Mouse (Mus musculus) B cell, adult 2 months (primary cell): Measurements from ENCODE around the gene Gm27029.
"Not testable (repeated sequence)": the region's sequence is repeated elsewhere in the genome, so short reads cannot be mapped to it uniquely, and the experiment has no call there.

Experiments used
- DNase-seq, 2 experiments: peaks; one replicate each; pipeline ENCODE4 v3.0.0; 2022

Gene Gm27029

DNA sequence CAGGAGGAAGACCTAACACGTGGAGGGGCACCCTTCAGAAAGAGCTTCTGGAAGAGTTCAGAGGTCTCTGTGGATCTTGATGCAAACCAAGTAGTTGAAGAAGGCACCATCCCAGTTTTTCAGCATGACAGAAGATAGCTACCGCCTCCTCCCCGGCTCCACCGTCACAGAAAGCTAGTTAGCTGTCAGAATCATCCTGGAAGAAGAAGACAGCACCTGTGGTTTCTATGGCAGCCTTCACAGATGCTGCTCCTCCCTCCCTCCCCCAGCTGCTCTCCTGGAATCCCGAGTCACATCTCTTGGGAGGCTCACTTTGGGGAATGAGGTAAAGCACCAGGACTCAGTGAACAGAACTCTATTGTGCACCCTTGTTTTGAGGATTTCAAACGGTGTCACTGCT is 5.6 kb downstream of the Gm27029 start:
- no peak for DNase-seq

DNA sequence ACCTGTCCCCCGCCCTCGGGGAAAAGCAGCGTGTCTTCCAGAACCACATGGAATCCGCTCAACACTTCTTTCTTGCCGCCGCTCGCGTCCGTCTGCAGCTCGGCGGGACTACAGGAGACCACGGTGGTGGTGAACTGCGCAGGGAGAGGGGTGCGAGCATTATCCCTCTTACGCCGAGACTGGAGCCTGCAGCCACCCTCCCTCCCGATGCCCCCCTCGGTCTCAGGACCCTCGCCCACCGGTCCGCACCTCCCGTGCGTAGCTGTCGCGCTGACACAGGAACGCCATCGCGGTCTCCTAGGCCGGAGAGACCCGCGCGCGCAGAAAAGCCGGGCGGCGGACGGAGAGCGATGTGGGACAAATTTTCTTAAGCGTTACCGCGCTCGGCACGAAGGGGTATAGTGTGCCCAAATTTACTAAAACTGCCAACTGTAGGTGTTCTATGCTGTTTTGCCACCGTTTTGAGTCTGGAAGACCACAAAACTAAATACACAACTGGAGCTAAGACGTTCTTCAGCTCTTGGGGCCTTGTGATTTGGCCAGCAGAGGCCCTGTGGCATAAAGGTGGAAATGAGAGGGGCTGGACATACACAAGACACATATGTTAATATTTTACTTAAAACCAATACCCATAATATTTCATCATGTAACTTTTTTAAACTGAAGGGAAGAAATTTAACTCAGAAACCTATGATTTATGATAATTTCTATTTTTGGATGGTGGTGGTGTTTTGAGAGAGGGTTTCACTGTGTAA is 7.3 kb downstream of the Gm27029 start, which contains the start of gene Aarsd1:
Gene Aarsd1 (minus strand): TSS at position 515 of the 755 bp plus-strand sequence.
- peak; percentile 86 for DNase-seq

DNA sequence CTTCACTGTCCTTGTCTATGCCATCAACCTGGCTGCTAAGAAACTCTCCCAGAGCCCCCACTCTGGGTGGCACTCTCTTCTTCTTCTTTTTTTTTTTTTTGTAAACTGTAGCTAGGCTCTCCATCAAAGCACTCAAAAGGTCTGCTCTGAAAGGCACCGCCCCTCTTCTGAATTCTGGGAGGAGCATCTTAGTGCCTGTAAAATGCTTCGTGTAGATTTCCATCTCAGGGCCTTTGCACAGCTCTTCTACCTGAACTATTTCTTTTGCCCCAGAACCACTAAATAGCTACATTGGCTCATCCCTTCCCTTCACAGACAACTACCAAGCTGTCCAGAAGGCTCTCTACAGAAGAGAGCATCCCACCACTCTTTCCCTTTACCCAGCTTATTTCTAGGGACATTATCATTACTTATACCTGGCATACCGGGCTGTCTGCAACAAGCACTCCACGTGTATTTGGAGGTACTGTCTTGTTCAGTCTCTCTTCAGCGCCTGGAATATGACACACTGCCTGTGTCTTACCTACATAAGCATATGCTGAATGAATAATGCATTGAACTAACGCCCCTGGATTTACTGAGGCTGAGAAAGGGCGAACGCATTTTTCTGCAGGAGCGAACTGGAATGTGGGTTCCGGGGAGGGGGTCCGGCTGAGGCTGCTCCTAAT is 8.0 kb downstream of the Gm27029 start:
- DNase-seq: no peak

DNA sequence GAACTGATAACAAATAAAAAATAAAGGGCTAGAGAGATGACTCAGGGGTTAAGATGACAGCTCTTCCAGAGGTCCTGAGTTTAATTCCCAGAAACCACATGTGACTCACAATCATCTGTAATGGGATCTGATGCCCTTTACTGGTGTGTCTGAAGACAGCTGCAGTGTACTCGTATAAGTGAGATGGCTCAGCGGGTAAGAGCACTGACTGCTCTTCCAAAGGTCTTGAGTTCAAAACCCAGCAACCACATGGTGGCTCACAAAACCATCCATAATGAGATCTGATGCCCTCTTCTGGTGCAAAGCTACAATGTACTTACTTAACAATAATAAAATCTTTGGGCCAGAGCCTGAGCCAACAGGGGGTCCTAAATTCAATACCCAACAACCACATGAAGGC is 9.3 kb downstream of the Gm27029 start:
- DNase-seq: no peak

DNA sequence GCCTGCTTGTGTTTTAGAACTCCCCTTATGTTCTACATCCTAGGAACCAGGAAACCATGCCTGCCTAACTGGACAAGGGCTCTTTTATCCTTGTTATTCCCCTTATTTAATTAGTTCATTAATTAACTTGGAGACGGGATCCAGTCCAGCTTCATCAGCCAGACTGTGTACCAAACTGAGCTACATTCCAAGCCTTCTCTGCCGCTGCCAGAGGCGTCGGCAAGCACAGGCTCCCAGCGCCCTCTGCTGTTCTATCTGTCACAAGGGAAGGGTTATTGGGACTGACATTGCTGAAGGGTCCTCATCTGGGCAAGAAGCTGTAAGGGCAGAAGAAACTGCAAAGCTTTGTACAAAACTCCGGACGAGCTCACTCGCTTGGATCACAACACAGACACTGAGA is 29.5 kb downstream of the Gm27029 start:
- peak; percentile 50 for DNase-seq

DNA sequence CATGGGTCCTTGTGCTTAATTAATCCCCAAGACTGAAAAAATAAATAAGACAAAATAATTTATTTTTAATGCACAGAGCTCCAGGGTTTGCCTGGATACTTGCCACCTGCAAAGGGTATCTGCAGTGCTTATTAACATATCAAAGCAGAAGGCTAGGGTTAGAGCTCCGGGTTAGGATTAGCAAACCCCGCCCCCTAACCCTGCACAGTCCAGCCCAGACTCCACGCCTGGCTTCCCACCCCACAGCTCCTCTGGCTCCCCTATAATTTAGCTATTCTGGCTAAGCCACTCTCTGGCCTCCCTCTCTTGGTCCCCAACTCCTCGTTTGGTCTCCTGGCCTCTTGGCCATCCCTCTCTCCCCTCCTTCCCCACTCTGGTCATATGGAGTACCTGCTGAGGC is 42.8 kb downstream of the Gm27029 start:
- no peak for DNase-seq

DNA sequence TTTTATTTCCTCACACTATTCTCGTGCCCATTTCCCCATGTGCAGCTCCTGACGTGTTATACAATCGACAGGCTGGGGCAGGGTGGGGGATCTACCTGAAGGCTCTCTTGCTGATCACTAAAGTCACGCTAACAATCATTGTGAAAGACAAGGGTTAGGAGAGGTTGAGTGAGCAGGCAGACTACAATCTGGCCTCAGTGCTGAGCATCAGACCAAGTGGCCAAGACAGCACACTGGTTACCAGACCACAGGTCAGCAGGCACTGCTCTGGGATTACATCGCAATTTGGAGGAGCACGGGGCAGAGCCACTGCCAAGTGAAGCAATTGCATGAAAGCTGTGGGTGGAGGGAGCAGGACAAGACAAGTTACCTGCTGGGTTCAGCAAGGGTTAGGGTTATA is 45.7 kb downstream of the Gm27029 start:
- no peak for DNase-seq

DNA sequence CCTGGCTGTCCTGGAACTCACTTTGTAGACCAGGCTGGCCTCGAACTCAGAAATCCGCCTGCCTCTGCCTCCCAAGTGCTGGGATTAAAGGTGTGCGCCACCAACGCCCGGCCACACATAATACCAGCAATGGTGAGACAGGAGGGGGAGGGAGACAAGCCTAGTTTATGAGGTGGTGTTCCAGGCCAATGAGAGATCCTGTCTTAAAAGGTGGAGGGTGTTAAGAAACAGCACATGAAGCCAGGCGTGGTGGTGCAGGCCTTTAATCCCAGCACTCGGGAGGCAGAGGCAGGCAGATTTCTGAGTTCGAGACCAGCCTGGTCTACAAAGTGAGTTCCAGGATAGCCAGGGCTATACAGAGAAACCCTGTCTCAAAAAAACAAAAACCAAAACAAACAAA is 46.4 kb downstream of the Gm27029 start:
- not testable (repeated sequence) for DNase-seq

DNA sequence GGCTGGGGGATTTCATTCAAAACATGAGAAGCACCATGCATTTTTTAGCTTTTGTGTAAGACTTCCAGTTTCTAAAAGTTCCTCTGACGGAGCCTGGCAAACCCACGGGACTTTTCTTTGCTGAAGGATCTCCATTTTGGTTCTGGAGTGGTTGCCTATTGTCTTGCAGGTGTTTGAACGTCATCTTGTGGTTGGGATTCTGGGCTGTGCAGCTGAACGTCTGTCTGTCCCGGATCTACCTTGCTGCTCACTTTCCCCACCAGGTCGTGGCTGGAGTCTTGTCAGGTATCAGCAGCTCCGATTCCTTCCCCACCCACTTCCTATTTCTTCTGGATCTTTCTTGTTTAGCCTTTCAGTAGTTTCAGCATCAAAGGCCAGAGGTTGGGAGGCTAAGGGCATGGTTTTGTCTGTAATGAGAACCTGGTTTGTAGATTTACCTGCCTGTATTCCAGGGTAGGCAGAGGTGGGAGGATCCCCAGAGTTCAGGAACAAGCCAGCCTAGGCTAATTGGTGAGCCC is 50.1 kb downstream of the Gm27029 start:
- no peak for DNase-seq

DNA sequence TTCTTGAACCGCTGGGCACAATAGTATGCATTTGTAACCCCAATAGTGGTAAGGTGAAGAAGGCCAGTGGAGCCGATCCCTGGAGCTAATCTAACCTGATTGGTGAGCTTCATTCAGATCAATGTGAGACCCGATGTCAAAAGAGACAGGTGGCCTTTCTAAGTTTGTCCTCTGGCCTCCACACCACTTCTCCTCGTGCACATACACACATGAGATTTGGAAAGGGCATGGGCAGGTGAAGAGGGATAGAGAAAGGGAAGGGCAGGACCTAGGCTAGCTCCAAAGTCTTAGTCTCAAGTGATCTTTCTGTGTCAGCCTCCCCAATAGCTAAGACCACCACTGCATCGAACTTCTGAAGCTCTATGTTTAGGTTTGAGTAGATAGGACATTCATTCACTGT is 54.5 kb downstream of the Gm27029 start:
- DNase-seq: no peak

DNA sequence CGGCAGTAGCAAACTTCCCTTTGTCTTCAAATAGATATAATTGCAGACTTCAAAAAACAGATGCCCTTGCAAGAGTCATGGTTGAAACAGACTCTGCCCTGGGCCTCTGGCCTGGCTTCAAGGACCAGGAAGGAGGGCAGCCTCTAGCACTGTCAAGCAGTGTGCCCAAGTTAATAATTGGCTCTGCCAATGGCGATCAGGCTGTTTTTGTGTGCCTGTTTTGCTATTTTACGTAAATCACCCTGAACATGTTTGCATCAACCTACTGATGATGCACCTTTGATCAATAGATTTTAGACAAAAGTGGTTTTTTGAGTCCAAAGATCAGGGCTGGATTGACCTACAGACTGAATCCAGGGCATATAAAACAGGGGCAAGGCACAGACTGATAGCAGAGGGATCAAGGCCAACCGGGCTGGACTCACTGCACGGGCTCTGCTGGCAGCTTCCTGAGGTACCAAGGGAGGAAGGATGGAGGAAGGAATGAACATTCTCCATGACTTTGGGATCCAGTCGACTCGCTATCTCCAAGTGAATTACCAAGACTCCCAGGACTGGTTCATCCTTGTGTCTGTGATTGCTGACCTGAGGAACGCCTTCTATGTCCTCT is 57.2 kb downstream of the Gm27029 start, which contains the start of gene G6pc:
Gene G6pc (plus strand): TSS at position 236 of the 610 bp plus-strand sequence.
- no peak for DNase-seq

DNA sequence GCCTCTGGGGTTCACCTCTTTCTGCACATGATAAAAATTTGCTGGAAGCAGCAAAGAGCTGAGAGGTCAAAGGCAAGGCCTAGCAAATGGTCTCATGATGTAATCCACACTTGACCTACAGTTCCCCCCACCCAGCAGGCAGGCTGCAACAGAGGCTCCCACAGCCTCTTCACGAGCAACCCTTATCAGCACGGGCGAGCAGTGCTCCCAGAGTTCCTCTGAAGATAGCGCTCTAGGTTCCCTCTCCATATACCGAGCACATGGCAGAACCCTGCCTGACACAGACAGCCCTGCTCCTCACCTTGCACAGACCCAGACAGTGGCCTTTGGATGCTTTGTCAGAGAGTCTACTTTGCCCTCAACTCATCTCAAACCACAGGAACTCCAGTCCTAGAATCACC is 60.1 kb downstream of the Gm27029 start:
- DNase-seq: no peak

DNA sequence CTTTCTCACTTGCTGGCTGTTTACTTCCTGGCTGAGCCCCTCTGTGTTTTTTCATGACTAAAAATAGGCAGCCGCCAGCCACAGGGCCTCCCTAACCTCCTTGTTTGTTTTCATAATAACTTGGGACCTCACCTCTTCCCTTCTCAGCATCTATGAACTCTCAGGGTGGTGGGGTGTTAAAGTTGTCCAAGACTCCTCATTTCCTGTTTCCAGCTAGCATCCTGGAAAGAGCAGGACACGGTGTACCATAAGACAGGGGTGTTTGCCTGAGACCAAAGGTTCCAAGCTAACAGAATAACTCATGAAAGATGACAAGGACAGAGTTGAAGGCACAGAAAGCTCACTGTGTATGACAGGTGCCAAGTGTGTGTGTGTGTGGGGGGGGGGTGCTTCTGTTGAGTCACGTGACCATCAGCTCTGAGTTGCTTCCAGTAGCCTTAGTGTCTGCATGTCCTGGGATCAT is 63.9 kb downstream of the Gm27029 start:
- no peak for DNase-seq

DNA sequence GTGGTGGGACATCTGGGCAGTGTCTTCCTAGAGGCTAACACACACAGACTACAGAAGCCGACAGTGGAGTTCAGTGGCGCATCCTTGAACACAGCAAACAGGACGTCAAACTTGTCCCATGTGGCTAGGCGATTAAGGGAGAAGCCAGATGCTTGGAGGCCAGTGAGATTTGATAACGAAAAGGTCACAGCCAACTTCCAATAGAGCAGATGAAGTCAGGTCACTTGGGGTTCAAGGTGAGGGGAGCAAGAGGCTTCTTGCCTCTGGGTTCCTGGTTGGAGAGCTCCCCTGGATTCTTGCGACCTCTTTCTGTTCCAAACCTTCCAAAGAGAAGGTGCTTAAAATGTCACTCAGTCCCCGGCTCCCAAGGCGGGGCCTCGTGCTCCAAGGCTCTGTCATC is 64.8 kb downstream of the Gm27029 start:
- no peak for DNase-seq

DNA sequence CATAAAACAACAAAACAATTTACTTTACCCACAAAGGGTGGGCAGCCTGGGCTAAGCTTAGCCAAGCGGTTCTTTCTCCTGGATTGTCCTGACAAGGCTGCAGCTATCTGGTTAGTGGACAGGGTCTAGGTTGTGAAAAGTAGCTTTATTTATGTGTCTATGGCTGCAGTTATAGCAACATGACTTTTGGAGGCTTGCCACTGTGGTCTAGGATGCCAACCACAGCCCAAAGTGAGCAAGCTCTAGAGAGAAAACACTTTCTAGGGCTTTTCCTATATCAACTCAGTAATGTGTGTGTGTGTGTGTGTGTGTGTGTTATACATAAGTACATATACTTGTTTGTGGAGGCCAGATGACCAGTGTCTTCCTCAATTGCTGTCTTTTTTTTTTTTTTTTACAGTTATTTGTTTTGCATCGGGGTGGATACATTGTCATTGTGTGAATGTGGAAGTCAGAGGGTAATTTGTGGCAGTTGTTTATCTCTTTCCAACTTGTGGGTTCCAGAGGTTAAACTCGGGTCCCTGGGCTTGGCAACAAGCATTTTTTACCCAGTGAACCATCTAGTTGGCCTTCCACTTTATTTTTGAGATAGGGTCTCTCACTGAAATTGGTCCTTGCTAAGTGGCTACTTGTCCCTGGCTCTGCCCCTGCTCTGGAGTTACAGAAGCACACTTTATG is 67.0 kb downstream of the Gm27029 start:
- no peak for DNase-seq
